Mouse (Mus musculus): ENCODE measurements around the gene Olfr275. TPM values are rescaled to one million over a fixed set of nuclear protein-coding genes. Genes with fewer than 3 reads are reported as not detected.
"Not testable (repeated sequence)": the region's sequence is repeated elsewhere in the genome, so short reads cannot be mapped to it uniquely, and the experiment has no call there.

Olfr275 gene
- not detected in 2 replicates for polyA plus RNA-seq (2016; fragmentation: Nextera tagmentation; extraction: Ambion mirVana)

DNA sequence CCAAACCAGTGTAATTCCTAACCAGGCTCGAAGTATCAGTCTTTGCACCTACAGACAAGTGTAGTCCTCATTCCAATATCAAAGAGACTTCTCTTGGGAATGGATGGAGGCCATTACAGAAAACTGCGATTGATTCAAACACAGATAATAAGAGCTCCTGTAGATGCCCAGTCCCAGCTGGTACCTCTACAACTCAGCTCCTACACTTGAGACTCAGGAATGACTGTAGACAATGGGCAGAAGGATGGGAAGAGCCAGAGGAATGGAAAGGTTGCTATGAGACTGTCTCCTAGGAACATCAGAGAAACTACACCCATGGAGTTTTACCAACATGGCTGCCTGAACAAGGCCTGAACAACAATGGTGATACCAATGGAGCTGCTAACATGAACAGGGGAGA is at the start of gene Olfr275:
Olfr275 (plus strand) TSS at position 301 of the 400 bp plus-strand sequence.
- ATAC-seq (ENCODE audit: low FRiP score), result no peak
- Histone ChIP-seq H3K4me3 (replicated peaks) (no peak within 1 kb of the TSS), H3K9me3 (no peaks in the 10 kb centered on the region), H3K27ac (no peak within 1 kb of the TSS), H3K4me2 (no peak within 1 kb of the TSS), H3K4me1 (no peaks in the 10 kb centered on the region), H3K9ac (no peak within 1 kb of the TSS), H3K27me3 (no peaks in the 10 kb centered on the region), H3K36me3 (replicated peaks) (no peaks in the 10 kb centered on the region)
- 92% methylated on average over 2 of the region's 2 CpGs for WGBS

DNA sequence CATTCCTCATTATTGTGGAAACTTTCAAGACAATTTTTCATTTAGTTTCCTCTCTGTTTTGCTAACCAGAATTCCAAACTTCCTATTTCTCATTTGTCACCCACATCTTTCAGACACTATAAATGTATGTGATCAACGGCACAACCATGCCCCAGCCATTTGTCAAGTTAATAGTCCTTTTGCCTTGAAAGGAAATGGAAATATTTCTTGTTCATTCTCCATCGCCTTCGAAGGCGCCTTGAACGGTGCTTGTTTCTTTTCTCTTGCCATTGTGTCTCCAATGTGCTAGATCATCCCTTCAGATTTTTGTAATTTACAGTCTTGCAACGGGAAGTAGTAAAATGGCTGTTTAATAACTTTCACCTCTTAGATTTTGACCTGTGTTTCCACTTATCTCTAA is 48.8 kb upstream of the Olfr275 start:
- no peak for ATAC-seq (ENCODE audit: low FRiP score)
- Histone ChIP-seq H3K4me1 (no peaks in the 10 kb centered on the region), H3K4me3 (replicated peaks) (no peak overlapping the region), H3K27me3 (no peaks in the 10 kb centered on the region), H3K9me3 (no peaks in the 10 kb centered on the region), H3K9ac (no peak overlapping the region), H3K36me3 (replicated peaks) (no peaks in the 10 kb centered on the region), H3K4me2 (no peak overlapping the region), H3K27ac (no peak overlapping the region)
- 89% methylated on average over 6 of the region's 6 CpGs for WGBS

DNA sequence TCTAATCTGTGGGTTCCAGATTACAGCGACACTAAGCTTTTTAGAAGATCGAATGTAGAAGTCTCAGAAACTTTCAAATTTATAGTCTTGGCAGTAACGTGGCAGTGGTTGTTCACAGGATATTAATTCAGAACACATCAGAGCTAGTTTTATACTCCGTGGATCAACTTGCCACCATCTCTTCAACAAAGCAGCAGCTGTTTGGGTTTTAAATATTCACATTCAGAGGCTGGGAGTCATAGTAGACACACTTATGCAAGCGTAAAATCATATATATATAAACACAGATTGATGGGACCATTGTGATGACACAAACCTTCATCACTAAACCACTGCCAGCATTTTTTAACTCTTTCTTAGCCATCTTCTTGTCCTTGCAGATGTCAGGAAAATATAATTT is 42.2 kb upstream of the Olfr275 start:
- Histone ChIP-seq H3K4me2 (no peak overlapping the region), H3K9ac (no peak overlapping the region), H3K4me3 (replicated peaks) (no peak overlapping the region), H3K27me3 (no peaks in the 10 kb centered on the region), H3K9me3 (no peaks in the 10 kb centered on the region), H3K27ac (no peak overlapping the region), H3K36me3 (replicated peaks) (no peaks in the 10 kb centered on the region), H3K4me1 (no peaks in the 10 kb centered on the region)
- ATAC-seq (ENCODE audit: low FRiP score), result no peak
- WGBS, result 87% methylated on average over 5 of the region's 5 CpGs

DNA sequence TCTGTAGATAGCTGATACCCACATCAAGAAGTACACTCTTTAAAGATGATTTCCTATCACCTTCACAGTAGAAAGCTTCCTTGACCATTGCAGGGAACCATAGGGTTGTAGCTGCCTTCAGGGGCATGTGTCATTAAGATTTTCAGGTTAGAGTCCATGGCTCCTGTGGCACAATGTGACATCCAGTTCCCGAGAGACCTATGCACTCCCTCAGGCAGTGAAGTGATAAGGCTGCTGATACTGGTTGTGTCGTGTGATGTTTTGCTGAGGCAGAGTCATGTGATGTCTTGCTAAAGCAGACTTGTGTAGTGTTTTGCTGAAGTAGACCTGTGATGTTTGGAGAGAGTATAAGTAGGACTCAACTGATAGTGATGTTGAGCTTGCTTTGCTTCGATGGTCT is 14.4 kb upstream of the Olfr275 start:
- no peak for ATAC-seq (ENCODE audit: low FRiP score)
- no peaks in the 10 kb centered on the region for H3K27me3 ChIP-seq
- no peaks in the 10 kb centered on the region for H3K36me3 ChIP-seq (replicated peaks)
- H3K4me3 ChIP-seq (replicated peaks), result no peak overlapping the region
- H3K4me1 ChIP-seq, result no peaks in the 10 kb centered on the region
- no peak overlapping the region for H3K9ac ChIP-seq
- H3K9me3 ChIP-seq, result no peaks in the 10 kb centered on the region
- H3K4me2 ChIP-seq, result no peak overlapping the region
- H3K27ac ChIP-seq, result no peak overlapping the region
- 95% methylated on average over 3 of the region's 3 CpGs for WGBS

DNA sequence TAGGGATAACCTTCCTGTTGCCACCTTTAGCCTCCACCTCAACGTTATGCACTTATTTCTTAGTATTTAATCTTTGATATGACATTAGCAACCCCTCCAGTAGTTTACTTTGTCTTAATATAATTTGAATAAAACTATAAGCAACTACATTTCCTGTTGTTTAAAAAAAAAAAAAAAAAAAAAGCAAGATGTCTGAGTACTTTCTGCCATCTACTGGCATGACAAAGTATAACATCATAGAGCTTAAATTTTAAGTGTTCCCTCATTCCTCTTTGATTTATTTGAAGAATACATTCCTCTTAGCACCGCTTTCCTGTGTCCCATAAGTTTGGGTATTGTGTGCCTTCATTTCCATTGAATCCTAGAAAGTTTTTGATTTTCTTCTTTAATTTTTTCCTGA is 2.5 kb upstream of the Olfr275 start:
- no peak for ATAC-seq (ENCODE audit: low FRiP score)
- Histone ChIP-seq H3K4me1 (no peaks in the 10 kb centered on the region), H3K4me2 (no peak overlapping the region), H3K27ac (no peak overlapping the region), H3K4me3 (replicated peaks) (no peak overlapping the region), H3K36me3 (replicated peaks) (no peaks in the 10 kb centered on the region), H3K27me3 (no peaks in the 10 kb centered on the region), H3K9me3 (no peaks in the 10 kb centered on the region), H3K9ac (no peak overlapping the region)
- 37% methylated on average over 2 of the region's 2 CpGs for WGBS

DNA sequence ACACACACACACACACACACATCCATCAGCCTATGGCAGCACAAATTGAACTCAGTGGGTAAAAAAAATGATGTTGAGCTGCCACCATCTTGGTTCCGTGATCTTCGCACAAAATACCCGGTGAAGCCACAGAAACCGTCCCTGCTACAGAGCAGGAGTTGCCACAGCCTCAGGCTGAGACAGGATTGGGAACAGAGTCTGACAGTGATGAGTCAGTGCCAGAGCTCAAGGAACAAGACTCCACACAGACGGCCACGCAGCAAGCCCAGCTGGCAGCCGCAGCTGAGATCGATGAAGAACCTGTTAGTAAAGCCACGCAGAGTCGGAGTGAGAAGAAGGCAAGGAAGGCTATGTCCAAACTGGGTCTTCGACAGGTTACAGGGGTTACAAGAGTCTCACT is 7.0 kb downstream of the Olfr275 start:
- H3K4me3 ChIP-seq (replicated peaks), result no peak overlapping the region
- peaks cover 4% of the 10 kb centered on the region; the same call in 1 of the 2 replicates for H3K9me3 ChIP-seq
- no peaks in the 10 kb centered on the region for H3K27me3 ChIP-seq
- ATAC-seq (ENCODE audit: low FRiP score), result no peak
- no peak overlapping the region for H3K27ac ChIP-seq
- no peak overlapping the region for H3K4me2 ChIP-seq
- H3K36me3 ChIP-seq (replicated peaks), result no peaks in the 10 kb centered on the region
- 97% methylated on average over 11 of the region's 11 CpGs for WGBS
- H3K9ac ChIP-seq, result no peak overlapping the region
- H3K4me1 ChIP-seq, result no peaks in the 10 kb centered on the region

DNA sequence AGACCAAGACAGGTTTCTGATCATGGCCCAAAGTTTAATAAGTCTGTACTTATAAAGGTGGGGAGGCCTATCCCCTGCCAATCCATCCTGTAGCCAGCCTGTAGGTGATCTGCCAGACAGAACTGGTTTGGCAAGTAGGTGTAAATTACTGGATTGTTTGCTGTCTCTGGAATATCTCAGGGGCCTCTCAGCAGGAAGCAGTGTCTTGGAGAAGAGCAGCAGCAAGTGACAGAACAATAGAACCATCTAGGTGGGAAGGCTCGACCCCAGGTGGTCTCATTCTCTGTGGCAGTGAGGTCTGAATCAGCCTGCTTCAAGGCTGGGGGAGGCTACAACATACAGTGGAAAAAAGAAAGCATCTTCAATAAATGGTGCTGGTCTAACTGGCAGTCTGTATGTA is 31.0 kb downstream of the Olfr275 start:
- WGBS, result 21% methylated on average over 1 of the region's 1 CpGs
- H3K36me3 ChIP-seq (replicated peaks); H3K4me3 ChIP-seq (replicated peaks); H3K4me2 ChIP-seq; H3K9ac ChIP-seq; H3K27me3 ChIP-seq; H3K9me3 ChIP-seq; H3K4me1 ChIP-seq; ATAC-seq (ENCODE audit: low FRiP score); H3K27ac ChIP-seq: not testable (repeated sequence)

DNA sequence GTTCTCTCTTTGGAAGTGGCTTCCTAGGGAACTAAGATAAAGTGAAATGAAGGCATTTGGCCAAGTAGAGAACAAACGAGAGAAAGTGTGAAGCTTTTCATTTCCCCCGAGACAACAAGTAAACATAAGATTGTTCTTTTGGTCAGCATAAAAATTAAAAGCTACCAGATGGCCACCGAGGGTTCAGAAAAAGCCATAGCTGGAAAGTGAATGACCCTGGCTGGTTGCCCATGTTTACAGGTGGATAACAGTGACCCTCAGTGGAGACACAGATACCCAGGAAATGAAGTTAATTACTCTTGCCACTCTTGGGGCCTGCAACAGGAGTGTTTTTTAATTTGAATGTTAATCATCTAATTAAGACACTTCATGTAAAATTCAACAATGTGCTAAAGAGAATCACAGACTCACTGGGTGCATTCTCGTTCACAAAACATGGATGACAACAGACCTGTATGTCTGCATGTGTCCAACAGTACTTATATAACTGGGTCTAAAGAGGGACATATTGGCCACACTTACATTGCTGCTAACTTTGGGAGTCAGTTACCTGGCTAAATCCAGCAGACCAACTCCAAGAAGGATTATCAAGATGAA is 34.7 kb downstream of the Olfr275 start:
- Histone ChIP-seq H3K9ac (no peak overlapping the region), H3K36me3 (replicated peaks) (no peaks in the 10 kb centered on the region), H3K4me1 (no peaks in the 10 kb centered on the region), H3K27ac (no peak overlapping the region), H3K4me3 (replicated peaks) (no peak overlapping the region), H3K9me3 (no peaks in the 10 kb centered on the region), H3K4me2 (no peak overlapping the region), H3K27me3 (no peaks in the 10 kb centered on the region)
- no peak; the same call in 1 of the 2 replicates for ATAC-seq (ENCODE audit: low FRiP score)
- WGBS, result 55% methylated on average over 4 of the region's 4 CpGs

DNA sequence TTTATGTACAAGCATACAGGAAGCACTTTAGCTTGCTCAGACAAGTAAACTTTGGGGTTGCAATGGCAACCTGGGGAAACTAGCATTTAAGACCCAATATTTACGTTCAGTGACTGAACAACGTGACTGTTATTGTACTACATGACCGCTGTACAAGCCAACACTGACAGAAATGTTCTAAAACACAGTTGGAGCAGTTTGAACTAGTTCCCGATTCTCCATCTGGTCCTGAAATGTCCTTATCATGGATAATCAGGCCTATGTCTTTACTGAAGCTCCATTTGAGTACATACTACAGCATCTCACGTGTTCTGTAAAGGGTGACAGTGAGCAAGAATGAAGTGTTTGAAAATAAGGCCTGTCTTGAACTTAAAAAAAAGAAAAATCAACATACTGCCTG is 35.3 kb downstream of the Olfr275 start:
- no peaks in the 10 kb centered on the region for H3K36me3 ChIP-seq (replicated peaks)
- no peak for ATAC-seq (ENCODE audit: low FRiP score)
- no peaks in the 10 kb centered on the region for H3K4me1 ChIP-seq
- no peak overlapping the region for H3K4me3 ChIP-seq (replicated peaks)
- H3K27me3 ChIP-seq, result no peaks in the 10 kb centered on the region
- H3K9ac ChIP-seq, result no peak overlapping the region
- no peaks in the 10 kb centered on the region for H3K9me3 ChIP-seq
- no peak overlapping the region for H3K4me2 ChIP-seq
- 90% methylated on average over 5 of the region's 5 CpGs for WGBS
- no peak overlapping the region for H3K27ac ChIP-seq

DNA sequence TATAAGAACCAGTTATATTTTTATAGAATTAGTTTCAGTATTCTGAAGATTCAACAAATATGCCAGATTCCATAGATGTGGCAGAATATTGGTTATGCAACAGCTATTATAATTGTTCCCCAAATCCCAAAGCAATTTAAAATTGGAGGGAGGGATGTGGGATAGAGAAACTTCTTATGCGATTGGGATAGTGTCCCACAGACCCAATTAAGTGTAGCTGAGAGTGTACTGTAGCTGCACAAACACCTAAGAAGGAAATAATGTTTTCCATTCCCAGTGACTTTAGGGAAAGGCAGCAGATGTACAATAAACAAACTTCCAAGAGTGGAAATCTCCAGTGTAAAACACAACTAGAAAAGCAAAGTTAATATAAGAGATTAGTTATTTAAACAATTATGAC is 44.7 kb downstream of the Olfr275 start, which contains the start of gene Olfr273:
Olfr273 (minus strand) TSS at position 101 of the 400 bp plus-strand sequence.
- Histone ChIP-seq H3K9me3 (no peaks in the 10 kb centered on the region), H3K4me2 (no peak within 1 kb of the TSS), H3K27ac (no peak within 1 kb of the TSS), H3K36me3 (replicated peaks) (no peaks in the 10 kb centered on the region), H3K27me3 (no peaks in the 10 kb centered on the region), H3K4me3 (replicated peaks) (no peak within 1 kb of the TSS), H3K9ac (no peak within 1 kb of the TSS), H3K4me1 (no peaks in the 10 kb centered on the region)
- ATAC-seq (ENCODE audit: low FRiP score), result no peak
- 85% methylated on average over 1 of the region's 1 CpGs for WGBS

DNA sequence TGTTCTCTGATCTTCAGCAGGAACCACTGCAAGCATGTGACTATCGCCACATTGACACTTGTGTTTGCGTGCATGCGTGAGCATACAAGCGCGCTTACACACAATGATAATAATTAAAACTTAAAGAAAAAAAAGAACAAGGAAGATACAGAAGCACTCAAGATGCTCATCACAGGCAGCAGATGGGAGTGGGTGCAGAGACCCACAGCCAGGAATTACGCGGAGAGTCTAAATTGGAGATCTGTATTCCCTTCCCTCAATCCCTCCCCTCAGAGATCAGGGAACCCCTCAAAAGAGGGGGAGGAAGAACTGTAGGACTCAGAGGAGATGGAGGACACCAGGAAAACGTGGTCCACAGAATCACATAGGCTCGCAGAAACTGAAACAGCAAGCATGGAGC is 49.8 kb downstream of the Olfr275 start:
- Histone ChIP-seq H3K4me3 (replicated peaks) (no peak overlapping the region), H3K4me2 (no peak overlapping the region), H3K27me3 (no peaks in the 10 kb centered on the region), H3K27ac (no peak overlapping the region), H3K4me1 (no peaks in the 10 kb centered on the region), H3K9ac (no peak overlapping the region), H3K9me3 (no peaks in the 10 kb centered on the region), H3K36me3 (replicated peaks) (no peaks in the 10 kb centered on the region)
- no peak for ATAC-seq (ENCODE audit: low FRiP score)
- WGBS, result 90% methylated on average over 9 of the region's 9 CpGs

Data from forebrain, embryonic 12.5 days (tissue).